Mouse (Mus musculus) monocyte, adult 2 months (primary cell): ENCODE results near the gene Kbtbd4.

Experiments
- DNase-seq, 2 experiments: peaks; one replicate each; pipeline ENCODE4 v3.0.0; 2022; ENCODE audit warnings: low spot score in 2 of 2, low read depth in 1 of 2

Kbtbd4 gene

DNA sequence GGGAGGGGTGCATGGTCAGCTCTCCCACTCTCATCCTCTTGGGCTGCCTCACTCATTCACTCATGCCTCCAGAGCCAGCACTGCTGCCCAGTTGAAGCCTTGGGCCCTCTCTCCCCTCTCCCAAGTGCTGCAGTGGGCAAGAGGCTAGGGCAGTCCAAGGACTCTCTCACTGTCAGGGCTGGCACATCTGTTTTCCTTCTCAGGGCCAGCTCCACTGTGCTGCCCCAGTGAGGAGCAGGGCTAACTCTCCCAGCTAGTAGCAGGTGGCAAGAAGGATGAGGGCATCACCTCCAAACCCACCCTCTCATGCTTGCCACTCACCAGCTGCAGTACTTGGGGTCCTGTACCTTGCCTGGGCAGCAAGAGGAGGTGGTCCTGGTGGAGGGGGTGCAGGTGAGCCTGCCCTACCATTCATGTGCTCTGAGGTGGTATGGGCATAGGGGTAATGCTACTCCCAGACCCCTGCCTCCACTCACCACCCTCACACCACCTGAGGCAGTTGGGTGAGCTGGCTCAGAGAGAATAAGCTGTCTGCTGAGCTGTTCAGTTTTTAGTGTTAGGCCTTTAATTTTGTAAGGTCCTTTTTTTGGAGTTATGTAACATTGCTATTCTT, 46.1 kb downstream of the Kbtbd4 start:
- DNase-seq = no peak

DNA sequence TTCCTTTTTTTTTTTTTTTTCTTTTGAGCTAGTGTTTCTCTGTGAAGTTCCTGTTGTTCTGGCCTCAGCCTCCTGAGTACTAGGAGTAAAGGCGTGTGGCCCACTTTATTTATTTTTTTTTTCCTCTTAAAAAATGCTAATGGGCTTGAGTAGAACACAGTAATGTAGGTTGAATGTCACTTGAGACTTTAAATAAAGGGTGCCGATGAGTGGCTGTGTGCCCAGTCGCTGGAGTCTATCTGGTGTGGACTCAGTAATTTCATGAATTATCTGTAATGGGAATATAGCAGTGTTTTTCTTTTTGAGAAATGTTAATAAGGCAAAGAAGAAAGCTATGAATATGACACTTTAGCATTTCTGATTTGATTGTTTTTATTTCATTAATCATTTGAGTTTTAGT, 48.9 kb downstream of the Kbtbd4 start:
- DNase-seq = no peak

DNA sequence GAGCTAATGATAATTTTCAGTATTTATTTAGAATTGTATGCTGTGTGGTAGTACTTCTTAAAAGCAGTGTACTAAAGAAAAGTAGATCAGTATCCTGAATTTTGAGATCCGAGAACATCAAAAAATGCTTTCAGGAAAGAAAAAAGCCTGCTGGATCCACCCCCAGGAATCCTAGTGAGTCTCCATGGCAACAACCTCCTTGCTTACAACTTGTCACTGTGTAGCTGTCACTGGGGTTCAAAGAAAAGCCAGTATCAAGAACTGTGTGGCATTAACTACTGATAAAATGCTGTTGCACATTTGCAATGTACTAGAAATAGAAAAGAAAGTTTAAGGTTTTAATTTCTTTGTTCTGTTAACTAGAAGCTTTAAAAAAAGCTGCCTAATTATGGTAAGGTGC, 51.5 kb downstream of the Kbtbd4 start:
- no peak for DNase-seq

DNA sequence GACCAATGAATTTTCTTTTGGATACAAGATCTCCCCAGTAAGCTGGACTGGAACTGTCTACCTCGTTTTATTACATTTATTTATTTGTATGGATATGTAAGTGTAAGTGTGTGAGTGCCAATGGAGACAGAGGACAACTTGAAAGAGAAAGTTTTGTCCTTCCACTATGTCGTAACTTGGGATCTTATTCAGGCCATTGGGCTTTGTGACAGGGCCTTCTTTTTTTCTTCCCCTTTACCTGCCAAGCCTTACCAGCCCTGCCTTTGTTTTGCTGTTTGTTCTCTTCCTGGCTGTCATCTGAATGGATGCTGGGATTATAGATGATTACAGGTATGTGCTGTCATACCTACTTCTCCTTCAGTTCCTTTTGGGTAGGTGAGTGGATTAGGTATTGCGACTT, 54.3 kb downstream of the Kbtbd4 start:
- DNase-seq = no peak

DNA sequence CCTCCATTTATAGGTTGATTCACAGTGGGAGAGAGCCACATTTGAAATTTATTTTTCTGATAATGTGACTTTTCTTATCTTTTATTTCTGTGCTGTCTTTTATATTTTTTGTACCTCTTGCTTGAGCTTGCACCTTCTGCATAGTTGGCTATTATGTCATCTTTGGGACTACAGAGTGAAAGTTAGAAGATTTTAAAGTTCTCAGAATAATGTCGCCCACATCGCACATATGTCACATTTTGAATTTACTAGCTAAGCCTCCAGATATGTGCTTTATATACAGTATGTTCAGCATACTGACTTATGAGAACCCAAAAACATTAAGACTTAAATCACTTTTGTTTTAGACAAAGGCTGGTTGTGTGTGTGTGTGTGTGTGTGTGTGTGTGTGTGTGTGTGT, 55.5 kb downstream of the Kbtbd4 start:
- no peak for DNase-seq
